Mouse (Mus musculus) heart, postnatal 14 days (tissue): ENCODE data around the gene Adam3. TPM values are rescaled to one million over a fixed set of nuclear protein-coding genes. Genes with fewer than 3 reads are reported as not detected.

Experiments
- DNase-seq, 2 experiments: peaks; one replicate each; pipeline ENCODE4 v3.0.0; 2021 to 2022
- intact Hi-C: fragments of 180-260 bp; cut with DNase I; formaldehyde crosslinking; loops from one replicate; pipeline ENCODE4 v1.15.1; 2025
- long read RNA-seq, 2 experiments: library from polyadenylated mRNA; stranded (forward); transcript quantifications; one replicate each; pipeline ENCODE4 v2.0.0; 2021
- total RNA-seq, 2 experiments: library from RNA; stranded (reverse); gene quantifications; 2 replicates each; pipeline ENCODE4 v1.2.3; 2021

Adam3 gene
- not detected for total RNA-seq
- long read RNA-seq, experiment 1 = 0 reads
- long read RNA-seq, experiment 2 = 0 reads

DNA sequence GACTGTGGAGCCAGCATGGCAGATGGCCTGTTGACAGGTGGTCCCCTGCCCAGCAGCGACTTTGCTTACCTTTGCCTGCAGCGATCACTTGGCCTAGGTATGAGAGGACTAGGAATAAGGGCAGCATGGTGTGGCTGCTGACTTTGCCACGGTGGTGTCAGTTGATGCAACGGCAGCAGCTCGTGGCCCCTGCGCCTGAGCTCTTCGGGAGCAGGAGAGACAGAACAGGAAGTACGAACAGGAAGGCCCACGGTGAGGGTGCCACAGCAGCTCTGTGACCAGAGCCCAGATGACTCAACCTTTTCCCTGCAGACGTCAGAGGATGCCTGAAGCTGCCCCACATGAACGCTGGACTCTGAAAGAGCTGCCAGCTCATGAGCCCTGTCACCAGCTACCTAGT is at the start of gene Adam3:
Adam3 (minus strand) TSS at position 223 of the 400 bp plus-strand sequence.
- intact Hi-C loops = no loop called here
- no peak for DNase-seq

- intact Hi-C loops = no loop called here
- no peak for DNase-seq
Measured at GRCm38 (mm10) chr8:24724886-24725626, 596 bp downstream of the Adam3 start.

Other genes with a start within 250 kb of the Adam3 start
- under 1 TPM in 1 of 2 experiments, not detected in 1; 0.19 TPM for gene Adam5, start 98.5 kb upstream of the Adam3 start, total RNA-seq